Mouse (Mus musculus) embryonic facial prominence, embryonic 13.5 days (tissue): ENCODE measurements around the gene Tcte1. TPM values are rescaled to one million over a fixed set of nuclear protein-coding genes. Genes with fewer than 3 reads are reported as not detected.

ENCODE experiments used
- ATAC-seq: fragments of 200-750 bp; cut with Nextera tagmentation; 2 replicates; pipeline ENCODE4 v1.8.0; 2017; ENCODE audit warnings: low read depth; ENCODE audit not compliant: insufficient number of reproducible peaks, insufficient read depth, low FRiP score, low TSS enrichment
- H3K27ac ChIP-seq: fragments of 300-500 bp; sonication (generic); 2 replicates; pipeline ENCODE4 v1.5.1; 2015; ENCODE audit warnings: moderate library complexity, mild to moderate bottlenecking, inconsistent platforms
- H3K27me3 ChIP-seq: fragments of 300-500 bp; sonication (generic); 2 replicates; pipeline ENCODE4 v1.6.1; 2015; ENCODE audit warnings: mild to moderate bottlenecking, inconsistent platforms
- H3K36me3 ChIP-seq: fragments of 300-500 bp; sonication (generic); 2 replicates; pipeline ENCODE4 v1.6.1; 2015; ENCODE audit warnings: mild to moderate bottlenecking, inconsistent platforms
- H3K4me1 ChIP-seq: fragments of 300-500 bp; sonication (generic); 2 replicates; pipeline ENCODE4 v1.6.1; 2015; ENCODE audit warnings: inconsistent platforms
- H3K4me2 ChIP-seq: fragments of 300-500 bp; sonication (generic); 2 replicates; pipeline ENCODE4 v1.6.1; 2015; ENCODE audit warnings: moderate library complexity, mild to moderate bottlenecking, inconsistent platforms
- H3K4me3 ChIP-seq: fragments of 300-500 bp; sonication (generic); 2 replicates; pipeline ENCODE4 v1.5.1; 2015; ENCODE audit warnings: mild to moderate bottlenecking, inconsistent platforms
- H3K9ac ChIP-seq: fragments of 300-500 bp; sonication (generic); 2 replicates; pipeline ENCODE4 v1.6.1; 2015; ENCODE audit warnings: mild to moderate bottlenecking, inconsistent platforms
- H3K9me3 ChIP-seq: fragments of 300-500 bp; sonication (generic); 2 replicates; pipeline ENCODE4 v1.6.1; 2016; ENCODE audit warnings: inconsistent platforms
- WGBS: fragments of 180-500 bp; shearing (Covaris S2); methylation state at CpG from one replicate; pipeline ENCODE4 v1.1.7; 2015; ENCODE audit warnings: mixed read lengths; 5-methylcytosine and 5-hydroxymethylcytosine counted together
- polyA plus RNA-seq: library from polyadenylated mRNA; unstranded; fragments of >200 nt; fragmentation: Nextera tagmentation; extraction: Ambion mirVana; gene quantifications from 2 replicates; pipeline ENCODE4 v1.2.1, GENCODE M21; 2015

The Tcte1 gene
- polyA plus RNA-seq, 1 experiment from 2014 or later = 1.0 TPM

- Histone ChIP-seq H3K27ac (no peak overlapping the region), H3K9ac (no peak overlapping the region), H3K9me3 (no peaks in the 10 kb centered on the region), H3K4me2 (no peak overlapping the region), H3K27me3 (no peaks in the 10 kb centered on the region), H3K4me1 (no peaks in the 10 kb centered on the region), H3K4me3 (no peak overlapping the region), H3K36me3 (peaks cover 72% of the 10 kb centered on the region)
- ATAC-seq = no peak
- WGBS = 56% methylated on average over 15 of the region's 15 CpGs
Observed at GRCm38 (mm10) chr17:45515204-45515726, 8.0 kb upstream of the Tcte1 start.

GRCm38 (mm10) chr17:45515806-45516205, 7.4 kb upstream of the Tcte1 start:
- no peak overlapping the region for H3K4me3 ChIP-seq
- H3K27ac ChIP-seq = no peak overlapping the region
- no peaks in the 10 kb centered on the region for H3K9me3 ChIP-seq
- H3K9ac ChIP-seq = no peak overlapping the region
- no peak overlapping the region for H3K4me2 ChIP-seq
- no peak for ATAC-seq
- no peaks in the 10 kb centered on the region for H3K4me1 ChIP-seq
- H3K27me3 ChIP-seq = no peaks in the 10 kb centered on the region
- peaks cover 72% of the 10 kb centered on the region for H3K36me3 ChIP-seq
- 82% methylated on average over 10 of the region's 10 CpGs for WGBS

DNA sequence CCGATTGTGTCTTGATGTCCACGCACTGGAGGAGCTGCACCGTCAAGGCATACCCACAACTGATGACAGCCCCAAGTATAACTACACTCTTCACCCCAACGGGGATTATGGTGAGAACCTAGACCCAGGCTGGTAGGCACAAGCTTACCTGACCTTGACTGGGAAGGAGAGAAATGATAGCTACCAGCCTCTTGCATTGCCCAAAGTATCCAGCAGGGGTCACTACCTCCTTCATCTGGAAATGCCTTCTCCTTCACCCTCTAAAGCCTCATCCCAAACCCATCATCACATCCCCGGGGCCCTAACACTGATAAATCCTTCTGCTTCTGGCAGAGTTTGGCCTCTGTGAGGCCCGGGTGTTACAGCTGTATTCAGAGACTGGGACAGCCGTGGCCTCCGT, 6.7 kb upstream of the Tcte1 start:
- H3K36me3 ChIP-seq = peaks cover 69% of the 10 kb centered on the region
- H3K9ac ChIP-seq = no peak overlapping the region
- no peak for ATAC-seq
- no peak overlapping the region for H3K27ac ChIP-seq
- H3K4me3 ChIP-seq = no peak overlapping the region
- 57% methylated on average over 8 of the region's 8 CpGs for WGBS
- H3K9me3 ChIP-seq = no peaks in the 10 kb centered on the region
- H3K4me2 ChIP-seq = no peak overlapping the region
- H3K27me3 ChIP-seq = no peaks in the 10 kb centered on the region
- 0 out of 2 replicates have a peak, but pooled peaks cover 7% of the 10 kb centered on the region for H3K4me1 ChIP-seq

DNA sequence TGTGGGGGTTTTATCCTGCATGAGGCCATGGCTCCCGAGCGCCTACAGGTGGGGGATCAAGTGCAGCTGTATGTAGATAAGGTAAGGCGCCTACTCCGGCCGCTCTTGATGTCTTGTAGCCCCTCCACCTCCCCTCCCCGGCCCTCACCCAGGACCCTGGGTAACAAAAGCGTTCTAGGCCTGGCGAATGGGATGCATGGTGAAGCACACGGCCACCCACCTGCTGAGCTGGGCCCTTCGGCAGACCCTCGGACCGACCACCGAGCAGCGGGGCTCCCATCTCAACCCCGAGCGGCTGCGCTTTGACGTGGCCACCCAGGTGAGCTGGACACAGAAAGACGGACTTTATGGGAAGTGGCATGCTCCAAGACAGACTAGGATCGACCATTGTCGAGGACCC, 6.1 kb upstream of the Tcte1 start:
- H3K27me3 ChIP-seq = no peaks in the 10 kb centered on the region
- ATAC-seq = no peak
- no peaks in the 10 kb centered on the region for H3K9me3 ChIP-seq
- H3K36me3 ChIP-seq = peaks cover 67% of the 10 kb centered on the region
- H3K4me3 ChIP-seq = no peak overlapping the region
- no peak overlapping the region for H3K4me2 ChIP-seq
- no peak overlapping the region for H3K27ac ChIP-seq
- 0 out of 2 replicates have a peak, but pooled peaks cover 8% of the 10 kb centered on the region for H3K4me1 ChIP-seq
- H3K9ac ChIP-seq = no peak overlapping the region
- 92% methylated on average over 21 of the region's 21 CpGs for WGBS

- Histone ChIP-seq H3K4me2 (no peak overlapping the region), H3K9me3 (no peaks in the 10 kb centered on the region), H3K27me3 (no peaks in the 10 kb centered on the region), H3K4me1 (peaks cover 13% of the 10 kb centered on the region), H3K27ac (no peak overlapping the region), H3K36me3 (peaks cover 67% of the 10 kb centered on the region), H3K9ac (no peak overlapping the region), H3K4me3 (no peak overlapping the region)
- 89% methylated on average over 28 of the region's 28 CpGs for WGBS
- no peak for ATAC-seq
Observed at GRCm38 (mm10) chr17:45517549-45518215, 5.6 kb upstream of the Tcte1 start.

GRCm38 (mm10) chr17:45518766-45519475, 4.3 kb upstream of the Tcte1 start:
- WGBS = 90% methylated on average over 12 of the region's 12 CpGs
- Histone ChIP-seq H3K27ac (no peak overlapping the region), H3K36me3 (peaks cover 62% of the 10 kb centered on the region)

DNA sequence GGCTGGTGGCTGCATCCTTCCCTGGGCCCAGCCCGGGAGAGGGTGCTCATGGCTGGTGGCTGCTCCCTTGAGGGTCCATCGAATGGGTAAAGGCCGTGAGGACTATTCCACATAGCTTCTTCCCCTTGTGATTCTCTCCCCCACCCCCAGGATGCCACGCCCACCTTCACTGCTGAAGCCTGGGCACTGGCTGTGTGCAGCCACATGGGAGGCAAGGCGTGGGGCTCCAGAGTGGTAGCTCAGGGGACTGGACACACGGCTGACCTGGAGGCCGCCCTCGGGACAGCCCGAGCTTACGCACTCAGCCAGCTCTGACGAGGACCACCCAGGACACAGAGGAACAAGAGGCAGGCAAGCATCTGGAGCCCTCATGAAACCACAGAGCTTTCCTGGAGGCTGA, 3.1 kb upstream of the Tcte1 start:
- peaks cover 57% of the 10 kb centered on the region for H3K36me3 ChIP-seq
- H3K9me3 ChIP-seq = no peaks in the 10 kb centered on the region
- no peak overlapping the region for H3K9ac ChIP-seq
- ATAC-seq = no peak
- H3K27ac ChIP-seq = no peak overlapping the region
- 77% methylated on average over 11 of the region's 11 CpGs for WGBS
- peaks cover 21% of the 10 kb centered on the region for H3K4me1 ChIP-seq
- H3K27me3 ChIP-seq = peaks cover 18% of the 10 kb centered on the region
- H3K4me2 ChIP-seq = no peak overlapping the region
- no peak overlapping the region for H3K4me3 ChIP-seq

More at GRCm38 (mm10) chr17:45518766-45519475, 4.3 kb upstream of the Tcte1 start:
- no peak overlapping the region for H3K9ac ChIP-seq
- H3K27me3 ChIP-seq = peaks cover 6% of the 10 kb centered on the region
- H3K9me3 ChIP-seq = no peaks in the 10 kb centered on the region
- H3K4me1 ChIP-seq = peaks cover 21% of the 10 kb centered on the region
- H3K4me3 ChIP-seq = no peak overlapping the region
- no peak overlapping the region for H3K4me2 ChIP-seq
- ATAC-seq = no peak

- 69% methylated on average over 4 of the region's 4 CpGs for WGBS
- ATAC-seq = no peak
- H3K9ac ChIP-seq = no peak overlapping the region
Observed at GRCm38 (mm10) chr17:45524961-45525360, 1.7 kb downstream of the Tcte1 start.

DNA sequence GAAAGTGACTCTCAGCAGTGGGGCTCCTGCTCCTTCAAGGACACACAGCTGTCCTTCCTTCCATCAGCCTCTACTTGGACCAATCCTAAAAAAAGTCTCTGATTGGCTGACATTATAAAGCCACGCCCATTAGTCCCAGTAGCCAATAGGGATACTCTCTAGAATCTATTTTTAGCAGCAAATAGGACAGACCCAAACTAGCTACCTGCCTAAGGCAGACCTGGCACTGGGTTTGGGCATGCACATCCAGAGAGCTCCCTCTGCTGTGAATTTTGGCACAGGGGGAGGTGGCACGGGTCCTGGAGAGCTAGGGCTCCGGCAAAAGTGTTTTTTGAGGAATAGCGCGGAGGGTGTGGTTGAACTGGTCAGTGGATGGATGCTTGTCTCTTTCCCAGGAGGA, 3.3 kb downstream of the Tcte1 start:
- H3K4me2 ChIP-seq = no peak overlapping the region
- no peak overlapping the region for H3K27ac ChIP-seq
- no peak overlapping the region for H3K9ac ChIP-seq
- H3K4me3 ChIP-seq = no peak overlapping the region
- H3K9me3 ChIP-seq = no peaks in the 10 kb centered on the region
- H3K27me3 ChIP-seq = peaks cover 65% of the 10 kb centered on the region
- ATAC-seq = no peak
- 14% methylated on average over 5 of the region's 5 CpGs for WGBS
- peaks cover 14% of the 10 kb centered on the region for H3K4me1 ChIP-seq
- H3K36me3 ChIP-seq = no peaks in the 10 kb centered on the region

More at GRCm38 (mm10) chr17:45524961-45525360, 1.7 kb downstream of the Tcte1 start:
- Histone ChIP-seq H3K27me3 (peaks cover 56% of the 10 kb centered on the region), H3K4me3 (no peak overlapping the region), H3K9me3 (no peaks in the 10 kb centered on the region), H3K4me1 (peaks cover 21% of the 10 kb centered on the region), H3K4me2 (no peak overlapping the region), H3K36me3 (0 out of 2 replicates have a peak, but pooled peaks cover 11% of the 10 kb centered on the region), H3K27ac (no peak overlapping the region)

- H3K9me3 ChIP-seq = no peaks in the 10 kb centered on the region
- no peak overlapping the region for H3K27ac ChIP-seq
- H3K4me2 ChIP-seq = no peak overlapping the region
- WGBS = 47% methylated on average over 13 of the region's 13 CpGs
- no peaks in the 10 kb centered on the region for H3K36me3 ChIP-seq
- H3K27me3 ChIP-seq = peaks cover 79% of the 10 kb centered on the region
- no peak for ATAC-seq
- H3K4me1 ChIP-seq = no peaks in the 10 kb centered on the region
- H3K9ac ChIP-seq = no peak overlapping the region
- H3K4me3 ChIP-seq = no peak overlapping the region
Observed at GRCm38 (mm10) chr17:45530346-45530782, 7.1 kb downstream of the Tcte1 start.

DNA sequence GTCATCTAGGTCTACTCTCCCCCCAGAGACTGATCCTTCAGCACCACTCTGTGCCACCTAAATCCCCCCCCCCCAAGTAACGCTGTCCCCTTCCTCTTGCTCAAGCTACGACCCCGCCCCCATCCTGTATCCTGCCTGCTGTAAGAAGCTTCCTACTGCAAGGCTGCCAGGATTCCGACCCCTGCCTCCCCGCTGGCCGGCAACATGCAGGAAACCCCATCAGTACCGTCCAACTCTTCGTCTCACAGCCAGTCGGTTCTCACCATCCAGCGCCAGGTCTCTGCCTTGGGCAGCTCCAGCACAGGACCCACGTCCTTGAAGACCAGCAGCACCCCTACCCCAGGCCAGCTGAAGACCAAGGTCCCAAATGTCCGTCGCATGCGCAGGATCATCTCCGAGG, 9.7 kb downstream of the Tcte1 start:
- H3K4me2 ChIP-seq = no peak overlapping the region
- WGBS = 43% methylated on average over 15 of the region's 15 CpGs
- no peak overlapping the region for H3K9ac ChIP-seq
- H3K4me1 ChIP-seq = no peaks in the 10 kb centered on the region
- no peaks in the 10 kb centered on the region for H3K36me3 ChIP-seq
- no peak for ATAC-seq
- H3K9me3 ChIP-seq = no peaks in the 10 kb centered on the region
- H3K27me3 ChIP-seq = peaks cover 80% of the 10 kb centered on the region
- no peak overlapping the region for H3K4me3 ChIP-seq
- H3K27ac ChIP-seq = no peak overlapping the region

- H3K9me3 ChIP-seq = no peaks in the 10 kb centered on the region
Observed at GRCm38 (mm10) chr17:45536264-45536663, 13.0 kb downstream of the Tcte1 start.

More at GRCm38 (mm10) chr17:45536264-45536663, 13.0 kb downstream of the Tcte1 start:
- Histone ChIP-seq H3K4me3 (no peak overlapping the region), H3K27ac (no peak overlapping the region), H3K9ac (no peak overlapping the region), H3K4me1 (no peaks in the 10 kb centered on the region), H3K27me3 (peaks cover 83% of the 10 kb centered on the region), H3K4me2 (no peak overlapping the region), H3K36me3 (no peaks in the 10 kb centered on the region)
- WGBS = 9% methylated on average over 5 of the region's 5 CpGs
- ATAC-seq = no peak
